Mouse (Mus musculus): ENCODE measurements around the gene Mrps26.
A peak's percentile ranks its signal among the peaks of the same experiment; 100 is the strongest.

GRCm38 (mm10) chr2:130578148-130578547 is 14.6 kb downstream of the Mrps26 start:
- TF ChIP-seq ZC3H11A (IDR thresholded peaks at IDR 0.05; ENCODE audit: borderline replicate concordance, low read depth, low read length), result 0 out of 2 replicates have a peak, but pooled peaks have one; percentile 23
- TF ChIP-seq HCFC1 (IDR thresholded peaks at IDR 0.05; ENCODE audit: borderline replicate concordance, insufficient read depth, low read length), result no peak
- TF ChIP-seq CHD2 (IDR thresholded peaks at IDR 0.05; ENCODE audit: low read depth, low read length), result no peak
- no peak for TF ChIP-seq ZNF384 (IDR thresholded peaks at IDR 0.05; ENCODE audit: low read depth, low read length)

All from ES-E14 (cell line).